Mouse (Mus musculus): ENCODE measurements at regions not wholly inside any gene's neighbourhood (a gene's known extent, or its start where the extent isn't known, plus 50 kb on each side); places are given as distances from the start of the nearest gene placed in this dataset.

DNA sequence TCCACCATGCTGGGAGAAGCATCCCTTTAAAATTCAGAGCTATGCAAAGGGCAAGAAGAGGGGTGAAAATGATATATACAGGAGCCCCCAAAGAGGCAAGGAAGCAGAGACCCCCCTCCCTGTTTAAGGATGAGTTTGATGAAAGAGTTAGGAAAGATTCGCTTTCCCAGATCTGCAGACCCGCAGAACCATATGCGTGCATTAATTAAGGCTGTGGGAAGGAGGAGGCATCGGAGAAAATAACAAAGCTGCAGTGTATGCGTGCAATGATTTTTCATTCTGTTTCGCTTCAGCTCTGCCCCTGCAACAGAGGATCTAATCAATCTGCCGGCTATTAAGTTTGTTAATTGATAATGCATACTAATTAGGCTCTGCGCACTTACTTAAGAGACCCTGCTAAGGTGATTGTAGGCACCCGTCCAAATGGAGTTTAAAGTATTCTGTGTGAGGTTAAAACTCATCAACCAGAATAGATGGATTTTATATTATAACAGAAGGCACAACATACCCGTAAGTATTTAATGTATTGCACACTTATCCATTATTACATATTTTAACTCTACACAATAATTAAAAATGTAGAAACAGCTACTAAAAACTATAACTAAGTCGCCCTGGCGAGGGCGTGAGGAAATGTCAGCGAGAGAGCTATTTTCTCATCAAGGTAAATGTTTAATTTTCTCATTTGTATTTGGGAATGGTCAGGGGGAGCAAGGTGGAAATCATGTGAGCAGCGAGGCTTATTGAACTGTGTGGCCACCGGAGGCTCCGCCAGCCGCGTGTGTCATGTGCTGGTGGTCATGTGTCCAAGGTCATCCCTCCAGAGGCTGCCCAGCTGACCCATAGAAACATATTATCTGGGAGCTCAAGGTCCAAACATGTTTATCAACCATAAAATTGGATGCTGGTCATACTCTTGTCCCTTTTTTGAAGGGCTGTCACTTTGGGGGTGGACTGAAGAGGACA lies 143.2 kb upstream of the Tbca start:
- no peak for TF ChIP-seq CTCF (IDR thresholded peaks at IDR 0.05)
- no peak for TF ChIP-seq EP300 (IDR thresholded peaks at IDR 0.05)
